Mouse (Mus musculus): Measurements from ENCODE around the gene Rpe65.
A peak's percentile ranks its signal among the peaks of the same experiment; 100 is the strongest.

Rpe65 gene

DNA sequence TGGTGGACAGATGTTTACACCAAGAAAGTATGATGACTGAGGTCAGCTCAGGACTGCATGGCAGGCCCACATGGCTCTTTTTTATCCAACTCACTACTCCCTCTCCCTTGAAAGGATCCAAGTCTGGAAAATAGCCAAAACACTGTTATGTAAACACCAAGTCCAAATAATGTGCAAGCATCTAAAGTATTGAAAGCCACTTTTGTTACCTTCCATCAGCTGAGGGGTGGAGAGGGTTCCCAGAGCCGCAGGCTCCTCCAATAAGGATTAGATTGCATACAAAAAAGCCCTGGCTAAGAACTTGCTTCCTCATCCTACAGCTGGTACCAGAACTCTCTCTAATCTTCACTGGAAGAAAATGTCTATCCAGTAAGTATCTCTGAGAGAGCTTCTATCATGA, at the start of gene Rpe65:
TSS of gene Rpe65 (plus strand) at position 301 of the 400 bp plus-strand sequence.
- no peak for DNase-seq (ENCODE audit: low read depth)

DNA sequence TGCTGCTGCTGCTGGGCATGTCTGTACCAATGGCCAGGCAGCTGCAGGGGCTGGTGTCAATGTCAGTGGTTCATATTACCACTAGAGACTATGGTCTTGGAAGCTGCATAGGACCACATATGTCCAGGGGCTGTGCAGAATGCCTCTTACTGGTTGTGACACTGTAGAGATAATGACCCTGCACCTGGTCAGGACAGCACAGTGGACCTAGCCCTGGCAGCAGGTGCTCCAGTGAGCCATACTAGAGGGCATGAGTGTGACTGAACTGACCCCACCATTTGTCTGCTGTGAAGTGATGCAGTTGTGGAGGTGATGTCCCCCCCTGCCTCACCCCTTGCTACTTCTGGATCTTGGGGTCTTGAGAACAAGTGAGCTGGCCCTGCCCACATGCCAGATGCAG, 48.8 kb upstream of the Rpe65 start:
- DNase-seq (ENCODE audit: low read depth) = no peak

DNA sequence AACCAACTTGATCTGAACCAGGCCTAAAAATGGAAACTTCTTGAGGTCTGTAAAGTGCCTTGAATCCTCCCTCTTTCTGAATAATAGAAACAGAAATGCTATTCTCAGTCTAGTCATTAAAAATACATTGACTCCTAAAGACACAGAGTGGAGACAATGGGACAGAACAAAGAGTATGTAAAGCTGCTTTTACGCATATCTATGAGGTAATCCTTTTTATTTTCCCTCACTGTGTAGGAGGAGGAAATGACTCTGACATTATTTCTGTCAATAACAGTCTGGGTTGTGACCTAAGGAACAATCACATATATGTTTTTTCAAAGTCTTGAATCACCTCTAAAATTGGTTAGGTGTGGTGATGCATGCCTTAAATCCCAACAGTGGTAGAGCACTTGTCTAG, 16.0 kb downstream of the Rpe65 start:
- DNase-seq (ENCODE audit: low read depth) = no peak

DNA sequence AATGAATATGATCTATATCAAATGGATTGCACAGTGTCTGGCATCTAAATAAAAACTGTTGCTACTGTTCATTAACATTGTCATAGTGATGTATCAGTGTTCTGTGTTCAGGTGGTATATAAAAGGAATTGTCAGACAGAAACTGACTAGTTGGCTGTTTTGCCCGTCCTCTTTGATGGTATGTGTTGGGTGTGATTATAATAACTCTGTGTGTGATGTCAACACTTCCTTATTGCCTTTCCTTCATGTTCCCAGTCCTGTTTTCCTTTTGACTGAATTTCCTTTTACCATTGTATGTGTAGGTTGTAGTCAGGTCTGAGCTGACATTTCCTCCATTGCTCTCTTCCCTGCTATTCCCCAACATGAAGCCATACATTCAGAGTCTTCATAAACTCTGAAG, 22.1 kb downstream of the Rpe65 start:
- no peak for DNase-seq (ENCODE audit: low read depth)

DNA sequence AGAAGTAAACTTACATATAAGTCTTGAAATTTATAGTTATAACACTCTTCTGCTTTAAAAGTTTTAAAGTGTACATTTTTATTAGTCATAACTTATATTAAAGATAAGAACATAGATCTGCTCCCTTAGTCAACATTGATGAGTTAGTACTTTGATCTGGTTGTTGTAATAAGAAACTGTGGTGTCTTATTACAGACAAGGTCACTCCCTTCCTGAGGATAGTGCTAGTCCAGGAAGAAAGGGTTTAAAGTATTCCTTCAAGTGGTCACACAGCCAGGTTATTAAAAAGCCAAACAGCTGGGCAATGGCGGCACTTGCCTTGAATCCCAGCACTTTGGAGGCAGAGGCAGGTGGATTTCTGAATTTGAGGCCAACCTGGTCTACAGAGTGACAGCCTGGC, 25.0 kb downstream of the Rpe65 start:
- no peak for DNase-seq (ENCODE audit: low read depth)

DNA sequence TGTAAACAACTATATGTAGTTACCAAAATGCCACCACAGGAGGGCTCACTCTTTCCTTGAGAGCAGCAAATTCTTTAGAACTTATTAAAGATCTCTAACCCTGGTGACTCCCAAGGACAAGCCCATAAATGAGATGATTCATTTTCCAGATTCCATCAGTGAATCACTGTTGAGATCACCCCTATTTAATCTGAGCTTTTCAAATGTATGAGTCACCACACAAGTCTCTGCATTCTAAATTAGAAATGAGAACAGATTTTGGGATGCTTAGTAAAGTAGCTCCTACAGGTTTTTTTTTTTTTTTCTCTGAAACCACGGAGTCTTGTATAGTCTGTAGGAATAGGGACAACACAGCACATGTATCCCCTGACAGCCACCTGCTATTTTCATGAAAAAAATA, 61.8 kb downstream of the Rpe65 start:
- peak; percentile 19 for DNase-seq (ENCODE audit: low read depth)

DNA sequence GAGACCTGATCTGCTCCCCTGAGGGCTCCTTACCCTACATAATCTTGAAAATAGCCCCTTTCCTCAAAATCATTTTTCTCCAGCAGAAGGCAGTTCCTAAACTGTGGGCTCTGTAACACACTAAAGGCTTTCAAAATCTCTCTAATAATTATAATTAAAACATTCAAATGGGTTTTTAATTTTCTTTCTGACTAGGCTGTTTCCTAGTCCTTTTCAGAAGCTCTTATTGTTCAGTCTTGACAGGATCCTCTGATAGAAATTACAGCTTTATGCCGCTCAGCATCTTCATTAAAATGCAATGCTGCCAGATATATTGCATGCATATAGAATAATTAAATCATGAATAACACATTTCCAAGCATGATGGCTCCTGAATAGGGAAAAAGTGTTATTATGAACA, 64.4 kb downstream of the Rpe65 start:
- DNase-seq (ENCODE audit: low read depth) = no peak

Data from 416B (cell line).